Mouse (Mus musculus) hindbrain, embryonic 10.5 days (tissue): ENCODE data around the gene Snx6. TPM values are rescaled to one million over a fixed set of nuclear protein-coding genes. Genes with fewer than 3 reads are reported as not detected.
A peak's percentile ranks its signal among the peaks of the same experiment; 100 is the strongest.
"Not testable (repeated sequence)": the region's sequence is repeated elsewhere in the genome, so short reads cannot be mapped to it uniquely, and the experiment has no call there.

Experiments
- DNase-seq: peaks from one replicate; pipeline ENCODE4 v3.0.0-alpha.2; 2017; ENCODE audit warnings: low spot score
- H3K27ac ChIP-seq: fragments of 300-500 bp; sonication (generic); 2 replicates; pipeline ENCODE4 v1.5.1; 2016; ENCODE audit warnings: mild to moderate bottlenecking, moderate library complexity
- H3K27me3 ChIP-seq: fragments of 300-500 bp; sonication (generic); 2 replicates; pipeline ENCODE4 v1.6.1; 2016; ENCODE audit warnings: mild to moderate bottlenecking; ENCODE audit not compliant: poor library complexity, insufficient read depth, severe bottlenecking
- H3K36me3 ChIP-seq: fragments of 300-500 bp; sonication (generic); 2 replicates; pipeline ENCODE4 v1.6.1; 2016; ENCODE audit warnings: mild to moderate bottlenecking, moderate library complexity
- H3K4me1 ChIP-seq: fragments of 300-500 bp; sonication (generic); replicated peaks from 2 replicates; pipeline ENCODE4 v1.6.1; 2016; ENCODE audit warnings: mild to moderate bottlenecking
- H3K4me3 ChIP-seq: fragments of 300-500 bp; sonication (generic); 2 replicates; pipeline ENCODE4 v1.5.1; 2016; ENCODE audit warnings: mild to moderate bottlenecking, moderate library complexity
- H3K9me3 ChIP-seq: fragments of 300-500 bp; sonication (generic); 2 replicates; pipeline ENCODE4 v1.6.1; 2016; ENCODE audit warnings: mild to moderate bottlenecking, moderate library complexity
- WGBS: fragments of 180-500 bp; shearing (Covaris S2); methylation state at CpG from one replicate; pipeline ENCODE4 v1.1.7; 2016; 5-methylcytosine and 5-hydroxymethylcytosine counted together
- polyA plus RNA-seq: library from polyadenylated mRNA; unstranded; fragments of >200 nt; fragmentation: Nextera tagmentation; extraction: Ambion mirVana; gene quantifications from 2 replicates; pipeline ENCODE4 v1.2.1, GENCODE M21; 2016

Snx6 gene
- polyA plus RNA-seq = 182 and 191 TPM in 2 replicates

DNA sequence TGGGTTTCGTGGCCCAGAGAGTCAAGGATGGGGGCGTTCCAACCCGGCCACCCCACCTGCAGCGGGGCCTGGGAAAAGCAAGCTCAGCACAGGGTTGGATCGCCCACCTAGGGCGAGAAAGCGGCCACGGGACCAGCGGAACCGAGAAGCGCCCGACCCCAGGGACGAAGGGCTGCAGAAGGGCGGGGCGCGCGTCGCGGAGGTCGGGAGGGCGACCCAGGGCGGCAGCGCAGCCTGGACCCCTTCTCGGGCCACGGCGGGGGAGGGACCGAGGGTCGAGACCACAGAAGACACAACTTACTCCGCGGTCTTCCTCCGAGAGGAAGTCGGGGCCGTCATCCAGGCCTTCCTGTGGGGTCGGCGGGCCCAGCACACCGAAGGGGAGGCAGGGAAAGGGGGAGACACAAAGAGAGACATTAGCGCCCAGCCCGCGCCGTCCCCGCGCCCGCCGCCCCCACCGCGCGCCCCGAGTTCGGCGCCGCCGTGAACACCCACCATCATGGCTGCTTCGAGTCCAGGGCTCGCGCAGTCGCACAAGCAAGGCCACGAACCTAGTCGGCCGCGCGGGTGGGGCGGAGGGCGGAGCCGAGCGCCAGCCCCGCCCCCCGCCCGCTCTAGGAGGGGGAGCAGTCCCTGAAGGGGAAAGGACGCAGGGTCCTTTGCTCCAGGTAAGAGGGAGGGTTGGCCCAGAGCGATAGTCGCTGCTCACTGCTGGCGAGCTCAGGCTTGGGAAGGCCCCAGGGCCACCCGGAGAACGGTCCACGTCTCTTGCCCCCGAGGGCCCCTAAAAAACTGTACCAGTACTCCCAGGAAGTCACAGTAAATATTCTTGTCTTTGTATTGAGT lies at the start of gene Snx6:
Gene Snx6 (minus strand): TSS at position 551 of the 846 bp plus-strand sequence.
- Histone ChIP-seq H3K9me3 (no peaks in the 10 kb centered on the region), H3K27me3 (no peaks in the 10 kb centered on the region), H3K36me3 (peaks cover 19% of the 10 kb centered on the region), H3K4me1 (peaks cover 34% of the 10 kb centered on the region), H3K27ac (peak within 1 kb of the TSS; percentile 97), H3K4me3 (peak within 1 kb of the TSS; percentile 97)
- DNase-seq = peak; percentile 89
- WGBS = under 1% methylated on average over 76 of the region's 76 CpGs

DNA sequence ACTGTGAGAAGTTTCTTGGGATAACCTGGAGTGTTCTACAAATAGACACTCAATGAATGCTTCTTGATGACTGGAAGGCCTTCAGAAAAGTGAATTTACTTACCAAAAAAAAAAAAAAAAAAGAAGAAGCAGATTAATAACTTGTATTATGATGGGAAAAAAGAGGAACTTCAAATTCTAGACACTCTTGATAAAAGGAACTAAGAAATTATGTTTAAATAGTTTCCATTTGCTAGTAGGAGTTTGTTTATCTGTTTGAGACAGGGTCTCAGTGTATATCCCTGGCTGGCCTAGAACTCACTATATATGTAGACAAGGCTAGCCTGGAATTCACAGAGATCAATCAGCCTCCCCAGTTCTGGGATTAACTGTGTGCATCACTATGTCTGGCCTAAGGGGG lies 48.9 kb upstream of the Snx6 start:
- no peak overlapping the region for H3K27ac ChIP-seq
- no peaks in the 10 kb centered on the region for H3K27me3 ChIP-seq
- H3K9me3 ChIP-seq = no peaks in the 10 kb centered on the region
- no peak overlapping the region for H3K4me3 ChIP-seq
- H3K4me1 ChIP-seq = no peaks in the 10 kb centered on the region
- DNase-seq = no peak
- no peaks in the 10 kb centered on the region for H3K36me3 ChIP-seq

DNA sequence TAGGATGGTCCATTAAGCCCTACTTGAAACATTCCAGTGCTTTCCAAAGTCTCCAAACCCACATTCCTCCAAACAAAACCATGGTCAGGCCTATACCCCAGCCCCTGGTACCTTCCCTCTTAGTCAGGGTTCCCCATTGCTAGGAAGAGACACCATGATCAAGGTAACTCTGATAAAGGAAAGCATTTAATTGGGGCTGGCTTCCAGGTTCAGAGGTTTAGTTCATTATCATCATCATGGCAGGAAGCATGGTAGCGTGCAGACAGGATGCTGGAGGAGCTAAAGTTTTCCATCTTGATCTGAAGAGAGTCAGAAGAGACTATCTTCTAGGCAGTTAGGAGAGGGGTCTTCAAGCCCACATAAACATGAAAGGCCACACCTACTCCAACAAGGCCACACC lies 46.1 kb upstream of the Snx6 start:
- no peak for DNase-seq
- Histone ChIP-seq H3K36me3 (no peaks in the 10 kb centered on the region), H3K4me3 (no peak overlapping the region), H3K27ac (no peak overlapping the region), H3K9me3 (no peaks in the 10 kb centered on the region), H3K4me1 (no peaks in the 10 kb centered on the region), H3K27me3 (no peaks in the 10 kb centered on the region)
- WGBS = 92% methylated on average over 1 of the region's 1 CpGs

DNA sequence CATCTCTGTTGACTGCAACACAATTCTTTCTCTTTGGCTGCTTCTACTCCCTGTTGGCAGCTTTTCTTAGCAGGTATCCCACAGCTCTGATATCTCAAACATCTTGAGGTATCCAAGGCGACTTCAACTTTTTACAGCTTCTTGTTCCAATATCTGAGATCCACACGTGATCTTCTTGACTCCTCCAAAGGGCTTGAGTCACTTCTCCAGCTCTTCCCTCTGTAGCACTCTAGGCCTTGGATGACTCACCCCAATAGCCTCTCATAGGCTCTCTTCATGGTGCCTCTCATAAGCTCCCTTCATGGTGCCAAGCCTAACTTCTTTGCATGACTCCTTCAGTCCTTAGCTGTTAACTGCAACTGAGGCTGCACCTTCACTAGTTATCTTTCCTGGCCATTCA lies 44.3 kb upstream of the Snx6 start:
- Histone ChIP-seq H3K4me1 (peaks cover 10% of the 10 kb centered on the region), H3K27me3 (no peaks in the 10 kb centered on the region), H3K27ac (no peak overlapping the region), H3K4me3 (no peak overlapping the region), H3K9me3 (no peaks in the 10 kb centered on the region), H3K36me3 (no peaks in the 10 kb centered on the region)
- no peak for DNase-seq
- 77% methylated on average over 2 of the region's 2 CpGs for WGBS

DNA sequence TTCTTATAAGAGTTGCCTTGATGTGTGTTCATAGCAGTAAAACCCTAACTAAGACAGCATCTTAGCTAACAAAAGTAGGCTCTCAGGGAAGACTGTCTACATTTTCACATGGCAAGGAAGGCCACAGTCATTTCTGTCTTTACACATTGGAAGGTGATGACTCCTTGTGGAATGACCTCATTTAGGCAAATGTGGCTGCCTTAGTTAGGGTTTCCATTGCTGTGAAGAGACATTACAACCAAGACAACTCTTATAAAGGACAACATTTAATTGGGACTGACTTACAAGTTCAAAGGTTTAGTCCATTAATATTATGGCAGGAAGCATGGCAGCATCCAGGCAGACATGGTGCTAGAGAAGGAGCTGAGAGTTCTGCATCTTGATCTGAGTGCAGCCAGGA lies 43.4 kb upstream of the Snx6 start:
- H3K36me3 ChIP-seq = no peaks in the 10 kb centered on the region
- H3K27ac ChIP-seq = no peak overlapping the region
- no peaks in the 10 kb centered on the region for H3K9me3 ChIP-seq
- peaks cover 13% of the 10 kb centered on the region for H3K4me1 ChIP-seq
- H3K4me3 ChIP-seq = no peak overlapping the region
- no peaks in the 10 kb centered on the region for H3K27me3 ChIP-seq
- DNase-seq = no peak

GRCm38 (mm10) chr12:54835608-54836570 lies 40.4 kb upstream of the Snx6 start:
- H3K27ac ChIP-seq = no peak overlapping the region
- DNase-seq = no peak
- no peaks in the 10 kb centered on the region for H3K27me3 ChIP-seq
- no peak overlapping the region for H3K4me3 ChIP-seq
- H3K4me1 ChIP-seq = peaks cover 13% of the 10 kb centered on the region
- WGBS = 78% methylated on average over 18 of the region's 18 CpGs
- H3K9me3 ChIP-seq = no peaks in the 10 kb centered on the region
- H3K36me3 ChIP-seq = no peaks in the 10 kb centered on the region

DNA sequence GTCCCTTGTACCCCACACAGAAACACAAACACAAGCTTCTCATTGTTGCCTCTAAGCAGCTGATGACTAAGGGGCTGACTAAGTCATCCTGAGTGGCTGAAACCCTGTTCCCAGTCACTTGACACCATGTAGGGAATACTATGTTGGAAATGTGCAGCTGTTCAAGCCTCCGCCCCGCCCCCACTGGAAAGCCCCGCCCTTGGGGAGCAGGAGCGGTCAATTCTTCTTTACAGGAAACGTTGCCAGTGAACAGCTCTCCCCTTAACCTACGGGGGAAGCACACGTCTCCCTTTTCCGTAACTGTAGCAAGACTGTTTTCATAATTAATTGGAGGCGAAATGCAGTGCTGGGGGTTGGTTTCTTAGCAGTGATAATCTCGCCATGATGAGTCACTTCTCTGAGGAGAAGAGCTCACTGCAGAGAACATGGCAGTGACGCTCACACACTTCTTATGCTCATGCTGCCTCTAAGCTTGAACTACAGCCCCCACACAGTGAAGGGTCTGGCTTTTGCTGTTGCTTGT lies 39.5 kb upstream of the Snx6 start:
- Histone ChIP-seq H3K4me1 (peaks cover 13% of the 10 kb centered on the region), H3K9me3 (no peaks in the 10 kb centered on the region), H3K27ac (peak overlapping the region; percentile 69), H3K27me3 (no peaks in the 10 kb centered on the region), H3K36me3 (no peaks in the 10 kb centered on the region), H3K4me3 (peak overlapping the region; percentile 36)
- DNase-seq = peak; percentile 81
- WGBS = 21% methylated on average over 11 of the region's 11 CpGs

DNA sequence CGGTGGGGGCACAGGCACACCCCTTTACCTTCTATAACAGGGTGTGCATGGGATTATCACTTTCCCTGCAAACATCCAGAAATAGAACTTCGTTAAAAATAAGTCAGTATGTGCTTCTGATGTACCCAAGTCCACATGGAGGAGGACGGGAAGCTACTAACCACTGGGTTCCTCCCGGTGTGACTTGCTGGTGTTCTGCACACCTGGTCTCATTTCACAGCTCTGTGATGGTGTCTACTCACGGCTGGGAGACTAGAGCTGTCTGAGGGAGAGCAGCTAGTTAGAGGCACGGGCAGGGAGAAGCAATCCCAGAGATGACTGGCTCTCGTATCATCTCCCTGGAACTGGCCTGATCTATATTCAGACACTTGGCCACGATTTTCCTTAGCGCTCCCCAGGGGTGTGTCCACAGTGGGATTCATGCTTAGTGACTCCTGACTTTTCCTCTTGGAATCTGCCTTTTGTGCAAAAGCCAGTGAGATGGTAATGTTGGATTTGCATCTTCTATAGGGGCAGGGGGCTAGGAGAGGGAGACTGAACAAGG lies 38.4 kb upstream of the Snx6 start:
- Histone ChIP-seq H3K27me3 (no peaks in the 10 kb centered on the region), H3K4me1 (peaks cover 13% of the 10 kb centered on the region), H3K4me3 (no peak overlapping the region), H3K27ac (no peak overlapping the region), H3K9me3 (no peaks in the 10 kb centered on the region), H3K36me3 (no peaks in the 10 kb centered on the region)
- WGBS = 70% methylated on average over 9 of the region's 9 CpGs
- no peak for DNase-seq

DNA sequence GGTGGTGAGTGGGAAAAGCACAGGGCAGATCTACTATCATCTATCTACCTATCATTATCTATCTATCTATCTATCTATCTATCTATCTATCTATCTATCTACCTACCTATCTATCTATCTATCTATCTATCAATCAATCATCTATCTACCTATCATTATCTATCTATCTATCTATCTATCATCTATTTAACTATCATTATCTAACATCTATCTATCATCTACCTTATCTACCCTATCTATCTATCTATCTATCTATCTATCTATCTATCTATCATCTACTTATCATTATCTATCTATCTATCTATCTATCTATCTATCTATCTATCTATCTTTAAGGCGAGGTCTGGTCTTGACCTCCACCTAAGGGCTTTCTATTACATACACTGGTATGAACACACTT lies 36.4 kb upstream of the Snx6 start:
- not testable (repeated sequence) for H3K4me3 ChIP-seq, DNase-seq, H3K27me3 ChIP-seq, H3K36me3 ChIP-seq, H3K27ac ChIP-seq, H3K9me3 ChIP-seq
- peaks cover 13% of the 10 kb centered on the region for H3K4me1 ChIP-seq
- WGBS = 95% methylated on average over 1 of the region's 1 CpGs

DNA sequence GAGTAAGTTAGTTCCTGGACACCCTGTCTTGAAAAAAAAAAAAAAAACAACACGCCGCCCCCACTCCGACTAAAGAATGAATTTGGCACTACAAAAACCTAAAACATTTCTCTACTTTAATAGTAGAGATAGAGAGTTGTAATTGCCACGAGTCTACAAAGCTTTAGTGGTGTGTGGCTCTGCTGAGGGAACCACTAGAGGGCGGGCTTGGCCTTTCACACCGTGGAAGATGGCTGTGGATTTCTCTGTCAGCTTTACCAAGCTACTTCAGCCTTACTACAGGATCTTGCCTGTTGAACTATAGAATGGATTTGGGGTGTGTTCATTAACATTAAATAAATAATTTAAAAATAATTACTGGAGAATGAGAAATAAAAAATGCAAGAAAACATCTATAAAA lies 35.1 kb upstream of the Snx6 start:
- H3K4me1 ChIP-seq = peaks cover 8% of the 10 kb centered on the region
- 19% methylated on average over 6 of the region's 6 CpGs for WGBS
- no peaks in the 10 kb centered on the region for H3K36me3 ChIP-seq
- no peak overlapping the region for H3K27ac ChIP-seq
- no peaks in the 10 kb centered on the region for H3K9me3 ChIP-seq
- H3K27me3 ChIP-seq = no peaks in the 10 kb centered on the region
- no peak overlapping the region for H3K4me3 ChIP-seq
- DNase-seq = peak; percentile 72

- Histone ChIP-seq H3K27me3 (no peaks in the 10 kb centered on the region), H3K4me3 (no peak overlapping the region), H3K27ac (no peak overlapping the region), H3K9me3 (no peaks in the 10 kb centered on the region), H3K36me3 (no peaks in the 10 kb centered on the region), H3K4me1 (peaks cover 3% of the 10 kb centered on the region)
- 67% methylated on average over 5 of the region's 5 CpGs for WGBS
- no peak for DNase-seq
These were observed 34.4 kb upstream of the Snx6 start for GRCm38 (mm10) chr12:54829876-54830275.

GRCm38 (mm10) chr12:54828043-54828442 lies 32.5 kb upstream of the Snx6 start:
- Histone ChIP-seq H3K27ac (no peak overlapping the region), H3K27me3 (no peaks in the 10 kb centered on the region), H3K36me3 (no peaks in the 10 kb centered on the region), H3K9me3 (no peaks in the 10 kb centered on the region), H3K4me3 (no peak overlapping the region), H3K4me1 (no peaks in the 10 kb centered on the region)
- DNase-seq = no peak
- 75% methylated on average over 1 of the region's 1 CpGs for WGBS
